Mouse (Mus musculus): ENCODE measurements at regions not wholly inside any gene's neighbourhood (a gene's known extent, or its start where the extent isn't known, plus 50 kb on each side); places are given as distances from the start of the nearest gene placed in this dataset.

- no peak overlapping the region for H3K4me2 ChIP-seq (replicated peaks; ENCODE audit: low read depth, low read length)
Observed at GRCm38 (mm10) chr7:70847450-70847993, 481.0 kb upstream of the Nr2f2 start.

DNA sequence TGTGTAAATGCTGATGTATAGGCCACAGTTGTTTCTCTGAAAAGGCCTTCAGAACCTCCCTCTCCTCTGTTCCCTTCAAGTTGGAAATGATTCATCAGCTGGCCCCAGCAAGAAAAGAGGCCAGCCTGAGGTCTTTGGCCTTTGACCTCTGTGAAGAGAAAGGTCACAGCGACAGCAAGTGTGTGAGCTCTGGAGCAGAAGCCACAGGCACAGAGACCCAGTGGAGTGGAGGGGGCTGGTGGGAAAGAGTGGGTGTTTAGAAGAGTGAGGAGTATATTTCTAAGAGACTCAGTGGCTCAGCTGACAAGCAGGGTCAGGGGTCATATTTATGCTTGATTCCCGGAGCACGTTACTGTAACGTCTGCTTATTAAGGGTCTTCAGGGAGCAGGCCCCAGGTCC, 479.5 kb upstream of the Nr2f2 start:
- no peak overlapping the region for H3K27ac ChIP-seq (ENCODE audit: low read depth, low read length)
- 22% methylated on average over 4 of the region's 4 CpGs for WGBS
- H3K36me3 ChIP-seq (ENCODE audit: control insufficient read depth, insufficient read depth, low read length): no peaks in the 10 kb centered on the region
- no peak overlapping the region for H3K9ac ChIP-seq (ENCODE audit: low read depth, low read length)
- ATAC-seq (ENCODE audit: low FRiP score, low TSS enrichment): no peak
- H3K4me1 ChIP-seq (ENCODE audit: control insufficient read depth, insufficient read depth, low read length): peaks cover 11% of the 10 kb centered on the region
- no peaks in the 10 kb centered on the region for H3K9me3 ChIP-seq (ENCODE audit: control insufficient read depth, low read length)
- no peaks in the 10 kb centered on the region for H3K27me3 ChIP-seq (ENCODE audit: control insufficient read depth, insufficient read depth, low read length)
- H3K4me3 ChIP-seq (ENCODE audit: low read length): no peak overlapping the region
- H3K4me2 ChIP-seq (replicated peaks; ENCODE audit: low read depth, low read length): no peak overlapping the region

More at GRCm38 (mm10) chr7:70847450-70847993, 481.0 kb upstream of the Nr2f2 start:
- Histone ChIP-seq H3K9ac (ENCODE audit: low read depth, low read length) (no peak overlapping the region), H3K4me1 (ENCODE audit: control insufficient read depth, insufficient read depth, low read length) (peaks cover 11% of the 10 kb centered on the region), H3K4me3 (ENCODE audit: low read length) (no peak overlapping the region), H3K36me3 (ENCODE audit: control insufficient read depth, insufficient read depth, low read length) (no peaks in the 10 kb centered on the region), H3K9me3 (ENCODE audit: control insufficient read depth, low read length) (no peaks in the 10 kb centered on the region), H3K27me3 (ENCODE audit: control insufficient read depth, insufficient read depth, low read length) (no peaks in the 10 kb centered on the region), H3K27ac (ENCODE audit: low read depth, low read length) (no peak overlapping the region; the same call in 1 of the 2 replicates)
- ATAC-seq (ENCODE audit: low FRiP score, low TSS enrichment): peak; percentile 67; the same call in 1 of the 2 replicates
- WGBS: 41% methylated on average over 8 of the region's 8 CpGs

DNA sequence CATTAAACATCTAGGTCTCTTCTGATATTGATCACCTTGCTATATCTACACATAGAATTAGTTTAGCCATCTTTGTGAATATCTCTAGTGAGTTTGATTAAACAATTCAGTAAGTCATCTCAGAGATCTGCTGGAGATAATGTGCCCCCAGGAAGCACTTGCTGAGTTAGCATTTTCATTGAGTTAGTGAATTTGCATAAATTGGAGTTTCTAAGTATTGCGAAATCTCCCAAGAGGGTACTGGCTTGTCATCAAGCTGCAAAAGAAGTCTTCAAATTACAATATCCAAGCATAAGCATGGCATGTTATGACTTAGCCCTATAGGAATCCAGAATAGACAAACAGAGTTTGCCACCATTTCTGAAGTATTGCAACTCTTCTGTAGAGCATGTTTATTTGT, 473.6 kb upstream of the Nr2f2 start:
- H3K4me1 ChIP-seq (ENCODE audit: control insufficient read depth, insufficient read depth, low read length): no peaks in the 10 kb centered on the region
- H3K36me3 ChIP-seq (ENCODE audit: control insufficient read depth, insufficient read depth, low read length): no peaks in the 10 kb centered on the region
- no peak overlapping the region for H3K4me2 ChIP-seq (replicated peaks; ENCODE audit: low read depth, low read length)
- H3K9me3 ChIP-seq (ENCODE audit: control insufficient read depth, low read length): no peaks in the 10 kb centered on the region
- H3K9ac ChIP-seq (ENCODE audit: low read depth, low read length): no peak overlapping the region
- no peak for ATAC-seq (ENCODE audit: low FRiP score, low TSS enrichment)
- no peaks in the 10 kb centered on the region for H3K27me3 ChIP-seq (ENCODE audit: control insufficient read depth, insufficient read depth, low read length)
- H3K27ac ChIP-seq (ENCODE audit: low read depth, low read length): no peak overlapping the region
- H3K4me3 ChIP-seq (ENCODE audit: low read length): no peak overlapping the region
- 96% methylated on average over 1 of the region's 1 CpGs for WGBS

DNA sequence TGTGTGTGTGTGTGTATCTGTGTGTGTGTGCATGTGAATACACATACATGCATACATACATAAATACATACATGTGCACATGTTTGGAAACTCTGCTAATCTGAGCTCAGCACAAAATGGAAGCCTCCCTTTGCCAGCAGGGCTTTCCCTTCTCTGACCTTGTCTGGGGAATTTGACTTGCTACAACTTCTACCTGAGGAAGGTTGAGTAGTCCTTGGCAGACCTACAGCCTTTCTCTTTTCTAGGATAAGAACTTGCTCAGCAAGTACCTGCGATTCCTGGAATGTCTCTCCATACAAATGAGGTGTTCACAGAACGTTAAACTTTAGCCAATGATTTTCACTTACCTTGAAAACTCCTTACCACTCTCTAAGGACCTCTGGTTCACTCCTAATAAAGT, 472.7 kb upstream of the Nr2f2 start:
- Histone ChIP-seq H3K9me3 (ENCODE audit: control insufficient read depth, low read length) (no peaks in the 10 kb centered on the region), H3K27ac (ENCODE audit: low read depth, low read length) (no peak overlapping the region), H3K4me3 (ENCODE audit: low read length) (no peak overlapping the region), H3K4me1 (ENCODE audit: control insufficient read depth, insufficient read depth, low read length) (no peaks in the 10 kb centered on the region), H3K9ac (ENCODE audit: low read depth, low read length) (no peak overlapping the region), H3K27me3 (ENCODE audit: control insufficient read depth, insufficient read depth, low read length) (no peaks in the 10 kb centered on the region), H3K36me3 (ENCODE audit: control insufficient read depth, insufficient read depth, low read length) (no peaks in the 10 kb centered on the region), H3K4me2 (replicated peaks; ENCODE audit: low read depth, low read length) (no peak overlapping the region)
- no peak for ATAC-seq (ENCODE audit: low FRiP score, low TSS enrichment)
- WGBS: 84% methylated on average over 2 of the region's 2 CpGs

- Histone ChIP-seq H3K27ac (ENCODE audit: low read depth, low read length) (no peak overlapping the region), H3K4me2 (replicated peaks; ENCODE audit: low read depth, low read length) (no peak overlapping the region), H3K9ac (ENCODE audit: low read depth, low read length) (no peak overlapping the region), H3K4me3 (ENCODE audit: low read length) (no peak overlapping the region), H3K36me3 (ENCODE audit: control insufficient read depth, insufficient read depth, low read length) (no peaks in the 10 kb centered on the region), H3K9me3 (ENCODE audit: control insufficient read depth, low read length) (no peaks in the 10 kb centered on the region), H3K27me3 (ENCODE audit: control insufficient read depth, insufficient read depth, low read length) (no peaks in the 10 kb centered on the region), H3K4me1 (ENCODE audit: control insufficient read depth, insufficient read depth, low read length) (no peaks in the 10 kb centered on the region)
- WGBS: 37% methylated on average over 4 of the region's 4 CpGs
- no peak for ATAC-seq (ENCODE audit: low FRiP score, low TSS enrichment)
Observed at GRCm38 (mm10) chr7:70834787-70835461, 468.4 kb upstream of the Nr2f2 start.

- no peak overlapping the region for H3K4me3 ChIP-seq (ENCODE audit: low read length)
- no peak overlapping the region for H3K27ac ChIP-seq (ENCODE audit: low read depth, low read length)
- 11% methylated on average over 5 of the region's 5 CpGs for WGBS
- H3K4me2 ChIP-seq (replicated peaks; ENCODE audit: low read depth, low read length): no peak overlapping the region
- H3K4me1 ChIP-seq (ENCODE audit: control insufficient read depth, insufficient read depth, low read length): peaks cover 4% of the 10 kb centered on the region; the same call in 1 of the 2 replicates
- no peaks in the 10 kb centered on the region for H3K9me3 ChIP-seq (ENCODE audit: control insufficient read depth, low read length)
- no peak for ATAC-seq (ENCODE audit: low FRiP score, low TSS enrichment)
- H3K27me3 ChIP-seq (ENCODE audit: control insufficient read depth, insufficient read depth, low read length): no peaks in the 10 kb centered on the region
- no peaks in the 10 kb centered on the region for H3K36me3 ChIP-seq (ENCODE audit: control insufficient read depth, insufficient read depth, low read length)
- H3K9ac ChIP-seq (ENCODE audit: low read depth, low read length): no peak overlapping the region
Observed at GRCm38 (mm10) chr7:70828486-70829195, 462.1 kb upstream of the Nr2f2 start.

DNA sequence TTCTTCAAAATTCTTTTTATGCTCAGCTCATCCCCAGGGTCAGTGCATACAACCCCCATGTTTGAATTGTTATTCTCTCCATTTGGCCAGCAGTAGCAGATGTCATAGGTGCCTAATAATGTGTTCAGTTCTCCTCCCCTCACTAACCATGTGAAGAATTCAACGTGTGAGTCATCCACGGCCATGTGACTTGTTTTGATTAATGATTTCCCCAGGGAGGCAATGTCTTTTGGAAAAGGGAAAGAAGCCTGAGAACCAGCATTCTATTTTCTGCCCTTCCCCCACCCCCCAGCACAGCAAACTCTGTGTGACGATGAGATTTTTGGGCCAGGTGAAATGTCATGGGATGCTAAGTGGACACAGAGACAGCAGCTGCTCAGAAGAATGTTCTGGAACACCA, 459.5 kb upstream of the Nr2f2 start:
- ATAC-seq (ENCODE audit: low FRiP score, low TSS enrichment): no peak
- no peak overlapping the region for H3K4me2 ChIP-seq (replicated peaks; ENCODE audit: low read depth, low read length)
- peaks cover 17% of the 10 kb centered on the region for H3K4me1 ChIP-seq (ENCODE audit: control insufficient read depth, insufficient read depth, low read length)
- H3K4me3 ChIP-seq (ENCODE audit: low read length): no peak overlapping the region
- H3K9ac ChIP-seq (ENCODE audit: low read depth, low read length): no peak overlapping the region
- H3K27me3 ChIP-seq (ENCODE audit: control insufficient read depth, insufficient read depth, low read length): no peaks in the 10 kb centered on the region
- H3K27ac ChIP-seq (ENCODE audit: low read depth, low read length): no peak overlapping the region
- WGBS: 27% methylated on average over 3 of the region's 3 CpGs
- H3K36me3 ChIP-seq (ENCODE audit: control insufficient read depth, insufficient read depth, low read length): no peaks in the 10 kb centered on the region
- H3K9me3 ChIP-seq (ENCODE audit: control insufficient read depth, low read length): no peaks in the 10 kb centered on the region

DNA sequence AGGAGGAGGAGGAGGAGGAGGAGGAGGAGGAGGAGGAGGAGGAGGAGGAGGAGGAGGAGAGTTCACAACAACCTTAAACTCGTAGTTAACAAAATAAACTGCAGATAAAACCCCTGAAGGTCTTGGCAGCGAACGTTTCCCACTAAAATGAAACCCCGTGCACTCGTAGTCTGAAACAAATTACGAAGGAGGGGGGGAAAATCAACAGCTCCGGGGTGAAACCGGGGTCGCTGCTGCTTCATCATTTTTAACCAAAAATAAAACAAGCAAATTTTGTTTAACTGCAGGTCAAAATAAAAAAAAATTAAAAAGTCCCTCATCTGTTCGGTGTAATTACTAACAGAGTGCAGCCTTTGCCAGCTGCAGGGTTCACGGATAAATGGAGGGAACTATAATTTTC, 456.5 kb upstream of the Nr2f2 start:
- Histone ChIP-seq H3K9me3 (ENCODE audit: control insufficient read depth, low read length) (no peaks in the 10 kb centered on the region), H3K27ac (ENCODE audit: low read depth, low read length) (peak overlapping the region; percentile 74; the same call in 1 of the 2 replicates), H3K36me3 (ENCODE audit: control insufficient read depth, insufficient read depth, low read length) (no peaks in the 10 kb centered on the region), H3K4me1 (ENCODE audit: control insufficient read depth, insufficient read depth, low read length) (peaks cover 12% of the 10 kb centered on the region; the same call in 1 of the 2 replicates), H3K9ac (ENCODE audit: low read depth, low read length) (no peak overlapping the region), H3K27me3 (ENCODE audit: control insufficient read depth, insufficient read depth, low read length) (no peaks in the 10 kb centered on the region), H3K4me2 (replicated peaks; ENCODE audit: low read depth, low read length) (peak overlapping the region; percentile 32; the same call in 1 of the 2 replicates), H3K4me3 (ENCODE audit: low read length) (no peak overlapping the region)
- WGBS: 18% methylated on average over 11 of the region's 11 CpGs
- ATAC-seq (ENCODE audit: low FRiP score, low TSS enrichment): peak; percentile 72; the same call in 1 of the 2 replicates

GRCm38 (mm10) chr7:70822310-70822821, 455.8 kb upstream of the Nr2f2 start:
- H3K4me2 ChIP-seq (replicated peaks; ENCODE audit: low read depth, low read length): peak overlapping the region; percentile 32; the same call in 1 of the 2 replicates
- peak; percentile 72 for ATAC-seq (ENCODE audit: low FRiP score, low TSS enrichment)
- WGBS: 38% methylated on average over 9 of the region's 9 CpGs
- peak overlapping the region; percentile 74 for H3K27ac ChIP-seq (ENCODE audit: low read depth, low read length)
- H3K9me3 ChIP-seq (ENCODE audit: control insufficient read depth, low read length): no peaks in the 10 kb centered on the region
- no peaks in the 10 kb centered on the region for H3K36me3 ChIP-seq (ENCODE audit: control insufficient read depth, insufficient read depth, low read length)
- no peak overlapping the region for H3K9ac ChIP-seq (ENCODE audit: low read depth, low read length)
- H3K4me3 ChIP-seq (ENCODE audit: low read length): no peak overlapping the region
- no peaks in the 10 kb centered on the region for H3K27me3 ChIP-seq (ENCODE audit: control insufficient read depth, insufficient read depth, low read length)
- peaks cover 12% of the 10 kb centered on the region; the same call in 1 of the 2 replicates for H3K4me1 ChIP-seq (ENCODE audit: control insufficient read depth, insufficient read depth, low read length)
